Mouse (Mus musculus) left cerebral cortex, adult 9 months (tissue): ENCODE data around the gene Ogfod1.

Experiments
- DNase-seq, 2 experiments: peaks; one replicate each; pipeline ENCODE4 v3.0.0; 2022; ENCODE audit warnings: low spot score in 2 of 2

The Ogfod1 gene

GRCm38 (mm10) chr8:94068793-94069192 lies 31.8 kb downstream of the Ogfod1 start:
- DNase-seq: no peak

GRCm38 (mm10) chr8:94076461-94077192 lies 39.6 kb downstream of the Ogfod1 start:
- no peak for DNase-seq

GRCm38 (mm10) chr8:94087964-94088363 lies 51.0 kb downstream of the Ogfod1 start:
- DNase-seq: no peak

GRCm38 (mm10) chr8:94089715-94090114 lies 52.7 kb downstream of the Ogfod1 start:
- DNase-seq: no peak

GRCm38 (mm10) chr8:94092848-94093247 lies 55.9 kb downstream of the Ogfod1 start:
- no peak for DNase-seq

GRCm38 (mm10) chr8:94094281-94094680 lies 57.3 kb downstream of the Ogfod1 start:
- no peak for DNase-seq

- peak; percentile 99 for DNase-seq
Observed at GRCm38 (mm10) chr8:94098081-94098974, 61.3 kb downstream of the Ogfod1 start, which contains the start of gene Bbs2. Gene Bbs2, minus strand, starts transcription at chr8:94098928.

- DNase-seq: no peak
Observed at GRCm38 (mm10) chr8:94098996-94099395, 62.0 kb downstream of the Ogfod1 start.

GRCm38 (mm10) chr8:94104146-94104545 lies 67.1 kb downstream of the Ogfod1 start:
- peak in 1 of 2 experiments; percentile 54 for DNase-seq

- no peak for DNase-seq
Observed at GRCm38 (mm10) chr8:94107871-94108270, 70.9 kb downstream of the Ogfod1 start.

GRCm38 (mm10) chr8:94109396-94109795 lies 72.4 kb downstream of the Ogfod1 start:
- DNase-seq: no peak

GRCm38 (mm10) chr8:94109835-94110234 lies 72.8 kb downstream of the Ogfod1 start:
- no peak for DNase-seq

GRCm38 (mm10) chr8:94110526-94111177 lies 73.7 kb downstream of the Ogfod1 start:
- no peak for DNase-seq

- DNase-seq: no peak
Observed at GRCm38 (mm10) chr8:94113435-94113834, 76.4 kb downstream of the Ogfod1 start.

GRCm38 (mm10) chr8:94113972-94114371 lies 77.0 kb downstream of the Ogfod1 start:
- no peak for DNase-seq
